Mouse (Mus musculus): ENCODE results near the gene Arhgdia. TPM values are rescaled to one million over a fixed set of nuclear protein-coding genes. Genes with fewer than 3 reads are reported as not detected.
A peak's percentile ranks its signal among the peaks of the same experiment; 100 is the strongest.

Gene Arhgdia
- polyA plus RNA-seq, 1 experiment from 2014 or later = 575 TPM

DNA sequence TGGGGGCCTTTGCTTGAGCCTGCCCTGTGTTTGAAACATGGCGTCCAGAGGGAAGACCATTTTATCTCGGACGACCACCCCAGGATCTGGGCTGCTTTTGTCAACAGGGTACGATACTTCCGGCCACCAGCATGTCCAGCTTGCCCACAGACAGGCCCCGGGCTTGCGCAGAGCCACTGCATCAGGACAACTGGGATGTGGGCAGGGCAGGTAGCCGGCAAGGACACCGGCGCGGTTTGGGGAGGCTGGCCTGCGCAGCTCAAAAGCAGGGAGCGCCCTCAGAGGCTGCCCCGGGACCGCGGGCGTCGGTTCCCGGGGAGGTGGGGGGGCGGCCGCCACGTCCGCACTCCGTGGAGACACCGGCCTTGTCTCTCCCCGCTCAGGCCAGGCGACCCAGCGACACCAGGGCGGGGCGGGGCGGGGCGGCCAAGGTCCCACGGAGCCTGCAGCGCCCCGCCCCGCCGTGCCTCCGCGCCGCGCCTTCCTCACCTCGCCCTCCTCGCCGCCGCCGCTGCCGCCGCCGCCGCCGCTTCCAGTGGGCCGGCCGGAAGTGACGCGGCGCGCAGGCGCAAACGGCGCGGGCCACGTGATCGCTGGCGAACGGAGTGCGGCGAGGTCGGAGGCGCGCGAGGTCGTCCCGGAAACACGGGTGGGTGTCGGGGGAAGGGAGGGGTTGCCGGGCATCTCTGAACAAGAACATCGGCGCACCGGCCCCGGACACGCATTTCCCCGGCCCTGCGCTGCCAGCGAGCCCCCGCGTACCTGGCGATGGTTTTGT lies 32.1 kb downstream of the Arhgdia start, which contains the start of gene Mcrip1:
Gene Mcrip1 (minus strand): TSS at position 560 of the 778 bp plus-strand sequence.
- peaks cover 22% of the 10 kb centered on the region for H3K4me1 ChIP-seq (ENCODE audit: control insufficient read depth, insufficient read depth, low read length)
- H3K4me3 ChIP-seq (ENCODE audit: low read depth, low read length) = peak within 1 kb of the TSS; percentile 96
- H3K4me2 ChIP-seq (replicated peaks; ENCODE audit: low read depth, low read length) = peak within 1 kb of the TSS; percentile 95
- ATAC-seq (ENCODE audit: insufficient number of reproducible peaks, insufficient read depth, low FRiP score, low read depth) = peak; percentile 84
- no peaks in the 10 kb centered on the region for H3K27me3 ChIP-seq (ENCODE audit: control insufficient read depth, insufficient read depth, low read length)
- H3K9me3 ChIP-seq (ENCODE audit: control insufficient read depth, low read depth, low read length) = no peaks in the 10 kb centered on the region
- H3K36me3 ChIP-seq (ENCODE audit: control insufficient read depth, insufficient read depth, low read length) = peaks cover 8% of the 10 kb centered on the region; the same call in 1 of the 2 replicates
- H3K27ac ChIP-seq (ENCODE audit: low read length) = peak within 1 kb of the TSS; percentile 97
- under 1% methylated on average over 73 of the region's 87 CpGs for WGBS
- H3K9ac ChIP-seq (replicated peaks; ENCODE audit: low read depth, low read length) = peak within 1 kb of the TSS; percentile 99

DNA sequence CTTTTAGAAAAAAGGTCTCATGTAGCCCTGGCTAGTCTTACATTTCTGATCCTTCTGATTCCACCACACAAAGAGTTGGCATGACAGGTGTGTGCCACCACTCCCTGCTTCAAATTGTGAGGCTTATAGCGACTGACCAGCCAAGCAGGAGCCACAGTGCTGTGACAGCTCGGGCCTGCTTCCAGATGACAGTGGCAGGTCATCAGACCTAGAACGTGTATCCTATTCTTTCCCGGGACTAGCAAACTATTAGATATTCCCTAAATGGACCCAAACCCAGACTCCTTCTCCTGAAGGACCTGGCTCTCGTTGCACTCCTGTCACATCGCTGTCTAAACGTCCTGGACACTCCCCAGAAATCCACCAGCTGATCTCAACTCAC lies 32.6 kb downstream of the Arhgdia start:
- H3K9me3 ChIP-seq (ENCODE audit: control insufficient read depth, low read depth, low read length) = no peaks in the 10 kb centered on the region
- WGBS = 15% methylated on average over 7 of the region's 7 CpGs
- H3K36me3 ChIP-seq (ENCODE audit: control insufficient read depth, insufficient read depth, low read length) = peaks cover 8% of the 10 kb centered on the region
- ATAC-seq (ENCODE audit: insufficient number of reproducible peaks, insufficient read depth, low FRiP score, low read depth) = peak; percentile 4; the same call in 1 of the 2 replicates
- peak overlapping the region; percentile 97 for H3K27ac ChIP-seq (ENCODE audit: low read length)
- H3K4me3 ChIP-seq (ENCODE audit: low read depth, low read length) = peak overlapping the region; percentile 96
- H3K27me3 ChIP-seq (ENCODE audit: control insufficient read depth, insufficient read depth, low read length) = no peaks in the 10 kb centered on the region
- H3K4me2 ChIP-seq (replicated peaks; ENCODE audit: low read depth, low read length) = peak overlapping the region; percentile 95
- peaks cover 22% of the 10 kb centered on the region for H3K4me1 ChIP-seq (ENCODE audit: control insufficient read depth, insufficient read depth, low read length)
- peak overlapping the region; percentile 99 for H3K9ac ChIP-seq (replicated peaks; ENCODE audit: low read depth, low read length)

DNA sequence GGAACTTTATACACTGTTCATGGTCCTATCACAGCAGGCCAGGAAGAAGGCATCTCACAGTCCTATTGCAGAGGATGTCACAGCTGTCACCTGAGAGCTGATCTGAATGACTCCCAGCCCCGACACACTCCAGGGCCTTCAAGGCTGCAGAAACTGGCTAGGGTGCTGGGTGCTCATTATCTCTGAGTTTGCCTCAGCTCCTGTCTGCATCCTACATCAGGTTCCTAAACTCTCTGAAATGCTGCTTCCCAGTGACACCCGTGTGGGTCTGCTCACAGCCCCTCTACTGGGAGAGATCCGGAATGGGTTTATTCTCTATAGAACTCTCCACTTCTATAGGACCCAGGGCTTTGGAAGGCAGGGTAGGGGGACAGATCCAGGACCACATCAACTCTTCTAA lies 33.2 kb downstream of the Arhgdia start:
- 81% methylated on average over 3 of the region's 3 CpGs for WGBS
- H3K9me3 ChIP-seq (ENCODE audit: control insufficient read depth, low read depth, low read length) = no peaks in the 10 kb centered on the region
- ATAC-seq (ENCODE audit: insufficient number of reproducible peaks, insufficient read depth, low FRiP score, low read depth) = no peak
- H3K36me3 ChIP-seq (ENCODE audit: control insufficient read depth, insufficient read depth, low read length) = peaks cover 11% of the 10 kb centered on the region
- H3K4me2 ChIP-seq (replicated peaks; ENCODE audit: low read depth, low read length) = peak overlapping the region; percentile 95
- no peak overlapping the region for H3K27ac ChIP-seq (ENCODE audit: low read length)
- H3K9ac ChIP-seq (replicated peaks; ENCODE audit: low read depth, low read length) = peak overlapping the region; percentile 99
- H3K27me3 ChIP-seq (ENCODE audit: control insufficient read depth, insufficient read depth, low read length) = no peaks in the 10 kb centered on the region
- H3K4me1 ChIP-seq (ENCODE audit: control insufficient read depth, insufficient read depth, low read length) = peaks cover 22% of the 10 kb centered on the region
- H3K4me3 ChIP-seq (ENCODE audit: low read depth, low read length) = peak overlapping the region; percentile 96

DNA sequence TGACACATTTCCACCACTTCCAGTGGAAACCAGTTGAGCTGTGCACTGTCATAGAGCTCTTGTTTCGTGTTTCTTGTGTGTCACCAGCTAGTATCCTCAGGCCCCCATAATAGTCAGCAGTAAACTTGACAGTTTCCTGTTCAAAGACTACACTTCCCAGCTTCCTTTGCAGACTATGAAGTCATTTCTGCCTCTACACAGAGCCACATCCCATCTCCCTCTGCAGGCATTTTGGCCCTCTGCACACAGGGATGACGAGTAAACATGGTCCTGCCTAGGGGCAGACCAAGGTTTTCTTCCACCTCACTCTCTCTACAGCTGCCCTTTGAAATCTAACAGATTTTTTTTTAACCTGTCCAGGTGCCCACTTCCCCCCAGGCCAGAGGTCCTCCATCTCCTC lies 34.0 kb downstream of the Arhgdia start:
- Histone ChIP-seq H3K9ac (replicated peaks; ENCODE audit: low read depth, low read length) (no peak overlapping the region; the same call in 1 of the 2 replicates), H3K27ac (ENCODE audit: low read length) (no peak overlapping the region)

DNA sequence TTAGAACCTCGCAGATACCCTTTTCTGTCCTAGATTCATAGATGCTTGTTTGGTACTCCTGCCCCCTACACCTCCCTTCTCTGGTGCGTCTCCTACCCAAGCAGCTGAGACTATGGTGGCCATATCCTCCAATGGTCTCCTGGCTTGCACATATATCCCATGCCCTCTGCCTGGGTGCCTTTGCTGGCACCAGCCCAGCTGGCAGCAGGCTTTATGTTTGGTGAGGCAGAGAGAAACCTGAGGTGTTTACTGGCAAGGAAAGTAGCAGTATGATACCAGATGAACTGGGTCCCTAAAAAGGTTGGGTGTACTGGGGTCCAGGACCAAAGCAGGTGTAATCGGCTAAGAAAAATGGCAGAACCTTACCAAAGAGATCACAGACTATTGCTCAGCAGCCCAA lies 35.5 kb downstream of the Arhgdia start:
- H3K9me3 ChIP-seq (ENCODE audit: control insufficient read depth, low read depth, low read length) = no peaks in the 10 kb centered on the region
- no peak overlapping the region for H3K4me3 ChIP-seq (ENCODE audit: low read depth, low read length)
- no peak overlapping the region for H3K27ac ChIP-seq (ENCODE audit: low read length)
- H3K36me3 ChIP-seq (ENCODE audit: control insufficient read depth, insufficient read depth, low read length) = peaks cover 25% of the 10 kb centered on the region
- peaks cover 22% of the 10 kb centered on the region for H3K4me1 ChIP-seq (ENCODE audit: control insufficient read depth, insufficient read depth, low read length)
- 97% methylated on average over 3 of the region's 3 CpGs for WGBS
- no peak overlapping the region for H3K9ac ChIP-seq (replicated peaks; ENCODE audit: low read depth, low read length)
- H3K4me2 ChIP-seq (replicated peaks; ENCODE audit: low read depth, low read length) = no peak overlapping the region
- no peak for ATAC-seq (ENCODE audit: insufficient number of reproducible peaks, insufficient read depth, low FRiP score, low read depth)
- no peaks in the 10 kb centered on the region for H3K27me3 ChIP-seq (ENCODE audit: control insufficient read depth, insufficient read depth, low read length)

More for the DNA sequence above, 34.0 kb downstream of the Arhgdia start:
- H3K4me2 ChIP-seq (replicated peaks; ENCODE audit: low read depth, low read length) = peak overlapping the region; percentile 95; the same call in 1 of the 2 replicates
- no peak overlapping the region for H3K4me3 ChIP-seq (ENCODE audit: low read depth, low read length)
- H3K9me3 ChIP-seq (ENCODE audit: control insufficient read depth, low read depth, low read length) = no peaks in the 10 kb centered on the region
- 58% methylated on average over 2 of the region's 2 CpGs for WGBS
- H3K4me1 ChIP-seq (ENCODE audit: control insufficient read depth, insufficient read depth, low read length) = peaks cover 22% of the 10 kb centered on the region
- no peaks in the 10 kb centered on the region for H3K27me3 ChIP-seq (ENCODE audit: control insufficient read depth, insufficient read depth, low read length)
- ATAC-seq (ENCODE audit: insufficient number of reproducible peaks, insufficient read depth, low FRiP score, low read depth) = no peak
- H3K36me3 ChIP-seq (ENCODE audit: control insufficient read depth, insufficient read depth, low read length) = peaks cover 18% of the 10 kb centered on the region

DNA sequence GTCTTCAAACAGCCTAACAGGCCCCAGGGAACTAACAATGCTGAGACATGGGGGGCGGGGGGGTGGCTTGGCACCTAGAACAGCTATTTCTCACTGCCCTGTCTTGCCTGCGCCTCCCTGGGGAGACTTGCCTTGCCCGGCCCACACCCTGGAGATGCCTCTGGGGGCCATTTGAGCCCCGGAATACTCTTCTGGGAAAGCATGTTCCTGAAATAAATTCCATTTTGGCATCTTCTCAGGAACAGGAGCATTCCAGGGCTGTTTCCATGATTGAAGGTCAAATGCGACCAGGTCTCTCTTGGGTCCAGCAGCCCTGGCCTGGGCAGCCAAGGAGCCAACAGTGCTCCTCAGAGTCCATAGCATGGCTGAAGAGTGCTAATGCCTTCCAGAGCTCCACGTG lies 39.0 kb downstream of the Arhgdia start:
- Histone ChIP-seq H3K9ac (replicated peaks; ENCODE audit: low read depth, low read length) (no peak overlapping the region), H3K27ac (ENCODE audit: low read length) (no peak overlapping the region), H3K27me3 (ENCODE audit: control insufficient read depth, insufficient read depth, low read length) (no peaks in the 10 kb centered on the region), H3K4me2 (replicated peaks; ENCODE audit: low read depth, low read length) (no peak overlapping the region), H3K9me3 (ENCODE audit: control insufficient read depth, low read depth, low read length) (no peaks in the 10 kb centered on the region), H3K4me1 (ENCODE audit: control insufficient read depth, insufficient read depth, low read length) (peaks cover 19% of the 10 kb centered on the region), H3K36me3 (ENCODE audit: control insufficient read depth, insufficient read depth, low read length) (peaks cover 25% of the 10 kb centered on the region), H3K4me3 (ENCODE audit: low read depth, low read length) (no peak overlapping the region)
- no peak for ATAC-seq (ENCODE audit: insufficient number of reproducible peaks, insufficient read depth, low FRiP score, low read depth)
- WGBS = 86% methylated on average over 6 of the region's 6 CpGs

DNA sequence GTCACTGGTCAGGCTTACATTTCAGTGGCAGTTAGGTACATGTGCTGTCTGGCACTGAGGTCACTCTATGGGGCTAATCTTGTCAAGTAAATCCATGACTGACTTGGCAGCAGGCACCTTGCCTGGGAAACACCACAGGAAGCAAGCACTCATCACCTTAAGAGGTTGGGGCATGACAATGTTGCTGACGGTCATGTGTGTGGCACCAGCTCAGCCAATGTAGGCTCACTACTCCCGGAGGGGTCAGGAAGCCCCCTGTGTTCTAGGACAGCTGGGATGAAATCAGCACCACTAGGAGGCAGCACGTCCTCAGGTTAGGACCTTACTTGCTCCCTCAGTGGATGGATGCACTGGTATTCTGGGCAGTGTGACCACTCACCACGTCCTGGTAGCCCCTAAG lies 39.5 kb downstream of the Arhgdia start:
- H3K9me3 ChIP-seq (ENCODE audit: control insufficient read depth, low read depth, low read length) = no peaks in the 10 kb centered on the region
- no peak overlapping the region for H3K9ac ChIP-seq (replicated peaks; ENCODE audit: low read depth, low read length)
- H3K4me3 ChIP-seq (ENCODE audit: low read depth, low read length) = no peak overlapping the region
- H3K27me3 ChIP-seq (ENCODE audit: control insufficient read depth, insufficient read depth, low read length) = no peaks in the 10 kb centered on the region
- H3K27ac ChIP-seq (ENCODE audit: low read length) = no peak overlapping the region
- ATAC-seq (ENCODE audit: insufficient number of reproducible peaks, insufficient read depth, low FRiP score, low read depth) = no peak
- peaks cover 17% of the 10 kb centered on the region for H3K4me1 ChIP-seq (ENCODE audit: control insufficient read depth, insufficient read depth, low read length)
- 45% methylated on average over 4 of the region's 4 CpGs for WGBS
- peaks cover 25% of the 10 kb centered on the region for H3K36me3 ChIP-seq (ENCODE audit: control insufficient read depth, insufficient read depth, low read length)
- no peak overlapping the region for H3K4me2 ChIP-seq (replicated peaks; ENCODE audit: low read depth, low read length)

DNA sequence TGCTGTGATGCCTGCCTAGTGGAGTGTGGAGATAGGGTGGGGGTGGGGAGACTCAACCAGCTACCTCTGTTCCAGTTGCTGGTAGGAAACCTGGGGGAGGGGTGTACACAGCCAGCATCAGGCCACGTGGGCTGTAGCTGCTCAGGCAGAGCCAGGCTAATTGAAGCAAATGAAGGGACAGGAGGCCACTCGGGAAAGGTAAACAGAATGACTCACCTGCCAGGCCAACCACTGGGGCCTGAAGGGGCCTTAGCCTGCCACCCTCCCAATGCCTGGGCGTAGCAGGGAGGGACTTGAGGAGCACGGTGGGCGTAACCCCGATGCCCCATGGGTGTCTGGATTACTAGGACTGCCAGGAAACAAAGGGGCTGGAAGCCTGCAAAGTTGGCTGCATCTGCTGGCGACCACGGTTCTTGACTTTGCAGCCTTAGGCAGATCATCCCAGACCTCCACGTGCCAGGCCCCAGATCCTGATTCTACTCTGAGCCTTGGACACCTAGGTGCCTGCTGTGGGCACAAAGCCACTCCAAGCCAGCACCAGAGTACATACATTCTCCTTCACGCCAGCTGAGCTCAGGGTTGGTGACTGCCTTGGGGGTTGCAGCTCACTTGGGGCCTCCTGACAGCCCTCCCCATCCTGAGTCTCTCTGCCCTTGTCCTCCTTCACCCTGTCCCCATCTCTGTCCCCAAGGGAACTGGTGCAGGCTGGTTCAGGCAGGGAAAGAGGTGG lies 42.0 kb downstream of the Arhgdia start:
- H3K9ac ChIP-seq (replicated peaks; ENCODE audit: low read depth, low read length) = no peak overlapping the region
- peaks cover 17% of the 10 kb centered on the region for H3K4me1 ChIP-seq (ENCODE audit: control insufficient read depth, insufficient read depth, low read length)
- H3K36me3 ChIP-seq (ENCODE audit: control insufficient read depth, insufficient read depth, low read length) = peaks cover 18% of the 10 kb centered on the region
- H3K4me2 ChIP-seq (replicated peaks; ENCODE audit: low read depth, low read length) = peak overlapping the region; percentile 14; the same call in 1 of the 2 replicates
- no peak overlapping the region for H3K4me3 ChIP-seq (ENCODE audit: low read depth, low read length)
- H3K27me3 ChIP-seq (ENCODE audit: control insufficient read depth, insufficient read depth, low read length) = no peaks in the 10 kb centered on the region
- H3K9me3 ChIP-seq (ENCODE audit: control insufficient read depth, low read depth, low read length) = no peaks in the 10 kb centered on the region
- peak; percentile 87 for ATAC-seq (ENCODE audit: insufficient number of reproducible peaks, insufficient read depth, low FRiP score, low read depth)
- WGBS = 29% methylated on average over 10 of the region's 10 CpGs
- peak overlapping the region; percentile 89 for H3K27ac ChIP-seq (ENCODE audit: low read length)
